Mouse (Mus musculus) megakaryocyte, embryonic 14.5 days (primary cell): ENCODE results near the gene Cenpo.

Experiments
- FLI1 ChIP-seq: IDR thresholded peaks from 2 replicates; pipeline ENCODE4 v1.6.1; 2012; ENCODE audit warnings: low read length, inconsistent platforms, mixed read lengths
- GATA1 ChIP-seq: IDR thresholded peaks from 3 replicates; pipeline ENCODE4 v1.6.1; 2012; ENCODE audit warnings: mixed read lengths, low read length, inconsistent platforms, borderline replicate concordance

DNA sequence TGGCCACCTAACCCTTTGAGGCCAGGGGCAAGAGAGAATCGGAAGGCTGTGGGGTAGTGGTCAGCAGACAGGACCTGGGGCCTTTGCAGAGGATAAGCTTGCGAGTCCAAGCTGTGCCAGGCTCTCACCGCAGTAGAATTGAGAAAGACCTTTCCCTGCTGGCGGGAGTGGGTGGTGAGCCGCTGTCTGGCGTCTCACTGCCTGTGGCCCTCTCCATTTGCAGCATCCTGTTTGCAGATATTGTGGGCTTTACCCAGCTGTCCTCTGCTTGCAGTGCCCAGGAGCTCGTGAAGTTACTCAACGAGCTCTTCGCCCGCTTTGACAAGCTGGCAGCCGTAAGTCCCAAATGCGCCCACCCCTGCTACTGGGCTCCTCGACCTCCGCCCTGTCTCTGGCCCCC lies 39.5 kb downstream of the Cenpo start:
- TF ChIP-seq GATA1 (no peak), FLI1 (no peak)
